Mouse (Mus musculus) natural killer cell, adult 2 months (primary cell): Measurements from ENCODE around the gene Gm2004.
"Not testable (repeated sequence)": the region's sequence is repeated elsewhere in the genome, so short reads cannot be mapped to it uniquely, and the experiment has no call there.

ENCODE experiments used
- DNase-seq, 2 experiments: peaks; one replicate each; pipeline ENCODE4 v3.0.0; 2022; ENCODE audit warnings: low spot score in 2 of 2

Gene Gm2004

GRCm38 (mm10) chr2:176149725-176150124 is at the start of gene Gm2004:
Gm2004 (minus strand) TSS chr2:176149825.
- DNase-seq, result not testable (repeated sequence)
